Mouse (Mus musculus) duodenum, adult 2 months (tissue): ENCODE results near the gene Cct3. TPM values are rescaled to one million over a fixed set of nuclear protein-coding genes. Genes with fewer than 3 reads are reported as not detected.

Experiments
- polyA plus RNA-seq: library from polyadenylated mRNA; depleted of rRNA; stranded (reverse); fragments of >200 nt; gene quantifications from 2 replicates; pipeline ENCODE4 v1.2.3, GENCODE M21; 2012; ENCODE audit warnings: low replicate concordance; rRNA removed

Cct3 gene
- 51.1 and 53.1 TPM in 2 replicates for polyA plus RNA-seq

GRCm38 (mm10) chr3:88296561-88297318 is at the start of gene Cct3, which contains the start of gene Tsacc:
TSS of gene Cct3 (plus strand) at chr3:88297116.
TSS of gene Tsacc (minus strand) at chr3:88296999.

GRCm38 (mm10) chr3:88254268-88254926 is 42.5 kb upstream of the Cct3 start, which contains the start of gene Rhbg:
TSS of gene Rhbg (minus strand) at chr3:88254709.

DNA sequence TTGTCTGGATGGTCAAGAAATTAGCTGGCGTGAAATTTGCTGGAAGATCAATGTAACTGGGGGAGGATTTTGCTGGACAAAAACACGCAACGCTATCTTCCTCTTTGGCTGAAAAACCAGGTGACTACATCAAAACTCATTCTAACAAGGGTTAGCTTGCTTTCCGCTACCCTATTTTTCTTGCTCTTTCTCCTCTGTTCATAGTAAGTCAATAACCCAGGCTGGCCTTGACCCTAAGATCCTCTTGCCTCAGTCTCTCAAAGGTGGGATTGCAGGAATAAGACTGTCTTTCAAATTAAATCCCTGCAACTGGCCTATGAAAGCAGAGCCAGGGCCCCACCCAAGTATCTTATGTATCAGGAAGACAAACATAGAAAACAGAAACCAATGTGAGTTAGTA is 9.8 kb upstream of the Cct3 start, which contains the start of gene Gm38392:
Gene Gm38392 (minus strand): TSS at position 101 of the 400 bp plus-strand sequence.

DNA sequence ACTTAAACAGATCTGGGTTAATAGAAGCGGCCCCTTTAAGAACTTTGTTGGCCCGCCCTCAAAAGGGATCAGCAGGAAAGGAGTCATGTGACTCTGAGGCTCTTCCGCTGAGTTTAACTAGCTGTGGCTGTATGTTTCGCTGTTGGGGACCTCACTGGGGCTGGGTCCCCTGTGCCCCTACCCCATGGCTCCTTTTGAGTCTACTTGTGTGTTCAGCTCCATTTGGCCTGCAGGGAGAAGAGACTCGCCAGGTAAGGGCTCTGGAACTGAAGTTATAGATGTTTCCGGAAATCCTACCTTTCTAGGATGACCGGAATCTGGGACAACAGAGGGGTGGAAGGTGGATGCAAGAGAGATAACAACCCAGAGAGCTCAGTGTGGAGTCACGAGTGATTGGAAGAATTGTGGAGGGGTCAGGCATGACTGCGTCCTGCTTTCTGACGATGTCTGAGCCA is 28.1 kb downstream of the Cct3 start, which contains the start of gene Glmp:
Gene Glmp (plus strand): TSS at position 73 of the 455 bp plus-strand sequence.

DNA sequence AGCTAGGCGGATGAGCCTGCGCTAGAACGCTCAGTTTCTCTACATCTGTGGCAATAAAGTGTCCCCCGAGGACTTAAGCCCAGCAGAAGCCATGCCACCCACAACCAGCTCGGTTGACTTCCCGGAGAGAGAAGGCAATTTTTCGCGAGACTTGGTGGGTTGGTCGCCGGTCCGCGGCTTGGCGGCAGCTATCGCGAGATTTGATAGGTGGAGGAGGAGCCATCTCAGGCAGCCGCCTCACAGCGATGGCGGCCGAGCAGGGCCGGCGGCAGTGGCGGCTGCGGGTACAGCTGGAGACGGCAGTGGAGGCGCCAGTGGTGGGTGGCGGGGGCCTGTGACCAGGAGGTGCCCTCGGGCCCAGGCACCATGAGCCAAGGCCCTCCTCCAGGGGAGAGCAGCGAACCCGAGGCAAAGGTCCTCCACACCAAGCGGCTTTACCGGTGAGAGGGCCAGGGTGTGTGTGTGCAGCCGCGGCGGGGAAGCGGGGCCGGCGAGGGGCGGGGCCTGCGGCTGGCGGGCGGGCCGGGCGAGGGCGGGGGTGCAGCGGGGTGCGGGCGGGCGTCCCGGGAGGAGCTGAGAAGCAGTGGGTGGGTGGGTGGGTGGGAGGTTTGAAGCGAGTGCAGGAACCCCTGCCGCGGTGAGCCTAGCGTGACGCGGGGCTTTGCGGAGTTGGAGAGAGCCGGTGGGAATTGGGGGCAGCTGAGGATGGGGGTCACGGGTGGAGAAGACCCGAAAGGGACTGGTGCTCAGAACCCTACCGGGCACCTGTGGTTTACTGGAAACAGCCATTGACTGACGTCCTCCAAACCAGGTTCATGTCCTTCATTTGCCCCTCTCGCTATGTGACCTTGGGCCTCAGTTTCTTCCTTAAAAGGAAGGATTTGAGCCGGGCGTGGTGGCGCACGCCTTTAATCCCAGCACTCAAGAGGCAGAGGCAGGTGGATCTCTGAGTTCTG is 39.4 kb downstream of the Cct3 start, which contains the start of the genes Tmem79 and Smg5:
Gene Tmem79 (minus strand): TSS at position 91 of the 956 bp plus-strand sequence.
Gene Smg5 (plus strand): TSS at position 203 of the 956 bp plus-strand sequence.

DNA sequence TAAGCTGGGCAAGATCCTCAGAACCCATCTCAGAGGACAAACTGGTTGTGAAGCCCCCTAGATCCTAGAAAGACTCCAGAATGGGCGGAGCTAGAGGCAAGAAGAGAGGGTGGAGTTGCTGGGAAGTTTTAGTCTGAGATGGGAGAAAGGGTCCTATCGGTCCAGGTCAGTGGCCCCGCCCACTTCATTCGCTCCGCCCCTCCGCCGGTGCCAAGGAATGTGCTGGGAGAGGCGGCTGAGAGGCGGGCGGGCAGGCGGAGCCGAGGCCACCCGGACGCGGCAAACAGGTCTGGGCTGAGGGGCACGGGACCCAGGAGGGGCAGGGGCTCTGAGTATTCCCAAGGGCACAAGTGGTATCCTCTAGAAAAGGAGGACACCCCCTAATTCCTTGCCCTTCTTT is 67.4 kb downstream of the Cct3 start, which contains the start of gene Paqr6:
Gene Paqr6 (plus strand): TSS at position 248 of the 400 bp plus-strand sequence.

Other genes with a start within 250 kb of the Cct3 start
- 38.0 and 41.8 TPM in 2 replicates for gene Naxe, start 238.6 kb upstream of the Cct3 start, polyA plus RNA-seq
- gene Ttc24, start 218.8 kb upstream of the Cct3 start, polyA plus RNA-seq, result not detected in 2 replicates
- 9.2 and 13.0 TPM in 2 replicates for gene Iqgap3, start 215.1 kb upstream of the Cct3 start, polyA plus RNA-seq
- 58.2 and 67.0 TPM in 2 replicates for gene Mef2d, start 154.7 kb upstream of the Cct3 start, polyA plus RNA-seq
- 12.4 and 47.3 TPM in 2 replicates for gene Rhbg, start 42.4 kb upstream of the Cct3 start, polyA plus RNA-seq
- gene Gm38392, start 9.9 kb upstream of the Cct3 start, polyA plus RNA-seq, result not detected in 2 replicates
- 0.83 and 1.6 TPM in 2 replicates for gene Tsacc, start 117 bp upstream of the Cct3 start, polyA plus RNA-seq
- 130 and 216 TPM in 2 replicates for gene Glmp, start 27.9 kb downstream of the Cct3 start, polyA plus RNA-seq
- 42.5 and 51.7 TPM in 2 replicates for gene Tmem79, start 39.0 kb downstream of the Cct3 start, polyA plus RNA-seq
- gene Smg5, start 39.1 kb downstream of the Cct3 start, polyA plus RNA-seq, result 49.4 and 79.7 TPM in 2 replicates
- 3.5 and 4.6 TPM in 2 replicates for gene Paqr6, start 67.5 kb downstream of the Cct3 start, polyA plus RNA-seq
- 3.7 and 5.3 TPM in 2 replicates for gene Bglap3, start 75.6 kb downstream of the Cct3 start, polyA plus RNA-seq
- 0.92 TPM in 1 of 2 replicates, not detected in the other for gene Bglap2, start 81.6 kb downstream of the Cct3 start, polyA plus RNA-seq
- 2.2 and 3.3 TPM in 2 replicates for gene Bglap, start 87.3 kb downstream of the Cct3 start, polyA plus RNA-seq
- 95.3 and 128 TPM in 2 replicates for gene Pmf1, start 113.2 kb downstream of the Cct3 start, polyA plus RNA-seq
- gene Slc25a44, start 128.0 kb downstream of the Cct3 start, polyA plus RNA-seq, result 19.7 and 31.1 TPM in 2 replicates
- gene Sema4a, start 164.1 kb downstream of the Cct3 start, polyA plus RNA-seq, result 187 and 317 TPM in 2 replicates
- gene Lmna, start 212.8 kb downstream of the Cct3 start, polyA plus RNA-seq, result 124 and 179 TPM in 2 replicates
- 0.24 and 0.51 TPM in 2 replicates for gene Mex3a, start 235.3 kb downstream of the Cct3 start, polyA plus RNA-seq